Comparison of ENCODE assay signal across 11 mouse cellular contexts in the genomic region with DNA sequence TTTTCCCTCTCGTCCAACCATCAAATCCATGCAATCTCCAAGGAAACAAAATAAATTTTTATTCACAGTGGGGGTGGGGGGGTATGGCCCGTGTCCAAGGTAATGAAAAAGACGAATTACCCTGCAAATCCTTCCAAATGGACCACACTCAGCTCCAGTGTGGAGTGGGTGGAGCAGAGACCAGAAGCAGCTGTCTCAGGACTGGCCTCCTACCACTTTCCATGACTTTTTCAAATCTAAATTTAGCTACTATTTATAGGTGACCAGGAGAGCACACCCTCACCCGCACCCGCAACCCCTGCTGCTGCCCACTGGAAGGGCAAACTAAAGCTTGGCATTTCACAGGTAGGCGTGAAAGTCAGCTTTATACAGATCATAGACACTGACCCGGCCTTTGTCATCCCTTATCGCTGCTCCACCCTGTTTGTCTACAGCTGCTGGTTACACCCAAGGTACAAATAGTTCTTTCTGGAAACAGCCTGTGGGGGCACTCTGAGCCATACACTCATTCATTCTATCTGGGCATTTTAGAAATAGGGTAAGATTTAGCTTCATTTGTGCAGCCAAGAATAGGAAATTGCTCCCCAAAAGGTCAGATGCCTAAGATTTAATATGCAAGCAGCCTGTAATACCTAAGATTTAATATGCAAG.
DNase-seq lines count a peak whose midpoint lies in the region; ATAC-seq and TF ChIP-seq lines count a peak whose summit lies in the region.
"Had no signal": no experiment of that assay in that cellular context is flagged by ENCODE, and none has a peak within 500 bp of the region (broad histone marks: within the 10 kb centered on the region; RNA-seq: fewer than 3 reads in every experiment).

No protein-coding gene starts in this region.

- no peak overlapping the region for H3K4me3 ChIP-seq in heart, adult 2 months
- no peak overlapping the region for H3K4me3 ChIP-seq in heart, embryonic 12.5 days
- no peak overlapping the region for H3K4me3 ChIP-seq in heart, postnatal 0 days (ENCODE audit: low read depth, low read length)
- no peak overlapping the region for H3K4me3 ChIP-seq in limb, embryonic 15.5 days
- no peak overlapping the region for H3K4me3 ChIP-seq in forebrain, embryonic 16.5 days (replicated peaks; ENCODE audit: low read length)
- H3K4me3 ChIP-seq in liver, postnatal 0 days (ENCODE audit: low read depth, low read length): no peak overlapping the region
- H3K4me3 ChIP-seq: embryonic facial prominence, embryonic 15.5 days had no signal

- H3K36me3 ChIP-seq in heart, adult 2 months (ENCODE audit: control insufficient read depth, insufficient read depth, low read length): no peaks in the 10 kb centered on the region
- no peaks in the 10 kb centered on the region for H3K36me3 ChIP-seq in heart, embryonic 12.5 days
- H3K36me3 ChIP-seq in heart, postnatal 0 days (replicated peaks; ENCODE audit: control insufficient read depth, insufficient read depth, low read length): no peaks in the 10 kb centered on the region
- no peaks in the 10 kb centered on the region for H3K36me3 ChIP-seq in limb, embryonic 15.5 days
- no peaks in the 10 kb centered on the region for H3K36me3 ChIP-seq in forebrain, embryonic 16.5 days (ENCODE audit: control insufficient read depth, insufficient read depth)
- H3K36me3 ChIP-seq in liver, postnatal 0 days (replicated peaks; ENCODE audit: insufficient read depth, low read length): no peaks in the 10 kb centered on the region
- H3K36me3 ChIP-seq: embryonic facial prominence, embryonic 15.5 days had no signal

- no peaks in the 10 kb centered on the region for H3K9me3 ChIP-seq in heart, embryonic 12.5 days (replicated peaks)
- H3K9me3 ChIP-seq in heart, postnatal 0 days (replicated peaks; ENCODE audit: control insufficient read depth, low read length): no peaks in the 10 kb centered on the region
- H3K9me3 ChIP-seq in limb, embryonic 15.5 days: no peaks in the 10 kb centered on the region
- H3K9me3 ChIP-seq in forebrain, embryonic 16.5 days (ENCODE audit: control insufficient read depth, low read length): no peaks in the 10 kb centered on the region
- H3K9me3 ChIP-seq in liver, postnatal 0 days (ENCODE audit: low read length): no peaks in the 10 kb centered on the region
- H3K9me3 ChIP-seq: embryonic facial prominence, embryonic 15.5 days had no signal

- no peak for ATAC-seq in heart, embryonic 12.5 days (ENCODE audit: insufficient number of reproducible peaks, low FRiP score)
- 0 out of 2 replicates have a peak, but pooled peaks have one; percentile 47 for ATAC-seq in heart, postnatal 0 days (ENCODE audit: insufficient read depth, low read depth)
- ATAC-seq in limb, embryonic 15.5 days (ENCODE audit: insufficient number of reproducible peaks, low FRiP score, low TSS enrichment, low read depth): peak; percentile 19; the same call in 1 of the 2 replicates
- ATAC-seq in forebrain, embryonic 16.5 days: no peak
- ATAC-seq in liver, postnatal 0 days: no peak
- ATAC-seq: hindbrain, postnatal 0 days had no signal

- peak; percentile 23 for TF ChIP-seq CTCF in heart, adult 2 months (IDR thresholded peaks at IDR 0.05)
- peak; percentile 18; the same call in 1 of the 2 replicates for TF ChIP-seq CTCF in heart, postnatal 0 days (IDR thresholded peaks at IDR 0.05; ENCODE audit: low read depth)
- TF ChIP-seq CTCF in liver, postnatal 0 days (IDR thresholded peaks at IDR 0.05; ENCODE audit: low read depth): no peak

- no peaks in the 10 kb centered on the region for H3K79me2 ChIP-seq in heart, adult 2 months (replicated peaks; ENCODE audit: control insufficient read depth, insufficient read depth, low read length)

- H3K27ac ChIP-seq in heart, adult 2 months: peak overlapping the region; percentile 29
- no peak overlapping the region for H3K27ac ChIP-seq in heart, embryonic 12.5 days (ENCODE audit: poor library complexity, severe bottlenecking)
- H3K27ac ChIP-seq in heart, postnatal 0 days (ENCODE audit: low read depth): peak overlapping the region; percentile 38; the same call in 1 of the 2 replicates
- H3K27ac ChIP-seq in limb, embryonic 15.5 days: no peak overlapping the region; the same call in 1 of the 2 replicates
- no peak overlapping the region for H3K27ac ChIP-seq in forebrain, embryonic 16.5 days (ENCODE audit: low read length)
- H3K27ac ChIP-seq in liver, postnatal 0 days (ENCODE audit: low read depth): no peak overlapping the region
- H3K27ac ChIP-seq: embryonic facial prominence, embryonic 15.5 days; hindbrain, postnatal 0 days; macrophage had no signal

- 55% methylated on average over 8 of the region's 8 CpGs for WGBS in heart, adult 2 months
- WGBS in heart, embryonic 12.5 days: 63% methylated on average over 8 of the region's 8 CpGs
- WGBS in heart, postnatal 0 days: 55% methylated on average over 8 of the region's 8 CpGs
- WGBS in limb, embryonic 15.5 days: 50% methylated on average over 8 of the region's 8 CpGs
- WGBS in forebrain, embryonic 16.5 days: 77% methylated on average over 8 of the region's 8 CpGs
- WGBS in liver, postnatal 0 days (ENCODE audit: insufficient replicate concordance): 66% methylated on average over 8 of the region's 8 CpGs

- H3K4me1 ChIP-seq in heart, adult 2 months (ENCODE audit: control insufficient read depth, insufficient read depth, low read length): peaks cover 2% of the 10 kb centered on the region; the same call in 1 of the 2 replicates
- H3K4me1 ChIP-seq in heart, embryonic 12.5 days (replicated peaks): peaks cover 10% of the 10 kb centered on the region
- peaks cover 7% of the 10 kb centered on the region for H3K4me1 ChIP-seq in heart, postnatal 0 days (ENCODE audit: control insufficient read depth, insufficient read depth)
- H3K4me1 ChIP-seq in limb, embryonic 15.5 days: 0 out of 2 replicates have a peak, but pooled peaks cover 4% of the 10 kb centered on the region
- no peaks in the 10 kb centered on the region for H3K4me1 ChIP-seq in forebrain, embryonic 16.5 days (replicated peaks; ENCODE audit: control insufficient read depth, insufficient read depth, low read length)
- no peaks in the 10 kb centered on the region for H3K4me1 ChIP-seq in liver, postnatal 0 days (ENCODE audit: insufficient read depth)
- H3K4me1 ChIP-seq: embryonic facial prominence, embryonic 15.5 days had no signal

- DNase-seq in heart, adult 2 months: peak; percentile 36 to 51
- DNase-seq in R1 (ENCODE audit: low read depth, low spot score): peak; percentile 32
- no peak for DNase-seq in heart, postnatal 0 days (ENCODE audit: low spot score)
- no peak for DNase-seq in adrenal gland, postnatal 36 days
- DNase-seq in liver, postnatal 0 days: no peak

- H3K27me3 ChIP-seq in heart, adult 2 months (ENCODE audit: control insufficient read depth, insufficient read depth, low read length): no peaks in the 10 kb centered on the region
- H3K27me3 ChIP-seq in heart, embryonic 12.5 days (replicated peaks): no peaks in the 10 kb centered on the region
- H3K27me3 ChIP-seq in heart, postnatal 0 days (ENCODE audit: control insufficient read depth, insufficient read depth, low read length): no peaks in the 10 kb centered on the region
- no peaks in the 10 kb centered on the region for H3K27me3 ChIP-seq in limb, embryonic 15.5 days
- no peaks in the 10 kb centered on the region for H3K27me3 ChIP-seq in forebrain, embryonic 16.5 days (replicated peaks; ENCODE audit: control insufficient read depth, insufficient read depth, low read length)
- H3K27me3 ChIP-seq in liver, postnatal 0 days (ENCODE audit: insufficient read depth, low read length): no peaks in the 10 kb centered on the region
- H3K27me3 ChIP-seq: embryonic facial prominence, embryonic 15.5 days had no signal

- no peak for TF ChIP-seq POLR2A in heart, adult 2 months (IDR thresholded peaks at IDR 0.05; ENCODE audit: insufficient read depth, low read depth, low read length)

- TF ChIP-seq EP300 in heart, adult 2 months (IDR thresholded peaks at IDR 0.05; ENCODE audit: insufficient read depth, low read depth, low read length): no peak
- no peak for TF ChIP-seq EP300 in heart, postnatal 0 days (IDR thresholded peaks at IDR 0.05; ENCODE audit: low read depth)
- TF ChIP-seq EP300 in liver, postnatal 0 days (IDR thresholded peaks at IDR 0.05; ENCODE audit: low read depth): no peak

- no peak overlapping the region for H3K4me2 ChIP-seq in heart, embryonic 12.5 days
- H3K4me2 ChIP-seq in heart, postnatal 0 days (ENCODE audit: low read depth, low read length): 0 out of 2 replicates have a peak overlapping the region, but pooled peaks have one; percentile 2
- H3K4me2 ChIP-seq in limb, embryonic 15.5 days: no peak overlapping the region
- H3K4me2 ChIP-seq in forebrain, embryonic 16.5 days (ENCODE audit: low read length): no peak overlapping the region
- H3K4me2 ChIP-seq in liver, postnatal 0 days (ENCODE audit: low read depth, low read length): no peak overlapping the region
- H3K4me2 ChIP-seq: embryonic facial prominence, embryonic 15.5 days had no signal

- intact Hi-C loops in heart, adult 2 months (cut with DNase I): loop anchor here (5.0 kb wide), 2 partner anchors 34 to 41 kb away; no protein-coding TSS in a partner anchor

- no peak overlapping the region for H3K9ac ChIP-seq in heart, adult 2 months (ENCODE audit: low read depth, low read length)
- no peak overlapping the region for H3K9ac ChIP-seq in heart, embryonic 12.5 days
- H3K9ac ChIP-seq in heart, postnatal 0 days (replicated peaks; ENCODE audit: low read depth, low read length): no peak overlapping the region
- H3K9ac ChIP-seq in limb, embryonic 15.5 days: no peak overlapping the region
- H3K9ac ChIP-seq in forebrain, embryonic 16.5 days (replicated peaks; ENCODE audit: low read depth, low read length): no peak overlapping the region
- no peak overlapping the region for H3K9ac ChIP-seq in liver, postnatal 0 days (replicated peaks)
- H3K9ac ChIP-seq: embryonic facial prominence, embryonic 15.5 days had no signal

Comparison
In these comparisons a context has a peak if more than half of its experiments do, and no peak if none do; other contexts are left out.
1. DNase-seq: peak in heart, adult 2 months (2 of 2) and R1 (single experiment); none in heart, postnatal 0 days (single experiment), adrenal gland, postnatal 36 days (0 of 2) and liver, postnatal 0 days (single experiment).
2. H3K27ac ChIP-seq: peak in heart, adult 2 months (single experiment) and heart, postnatal 0 days (single experiment); none in heart, embryonic 12.5 days (single experiment), limb, embryonic 15.5 days (single experiment), forebrain, embryonic 16.5 days (single experiment) and liver, postnatal 0 days (single experiment).
3. ATAC-seq: peak in heart, postnatal 0 days (single experiment) and limb, embryonic 15.5 days (single experiment); none in heart, embryonic 12.5 days (single experiment), forebrain, embryonic 16.5 days (single experiment) and liver, postnatal 0 days (single experiment).